Mouse (Mus musculus) thymus, adult 2 months (tissue): ENCODE measurements at regions not wholly inside any gene's neighbourhood (a gene's known extent, or its start where the extent isn't known, plus 50 kb on each side); places are given as distances from the start of the nearest gene placed in this dataset.

Source experiments
- DNase-seq: peaks from one replicate; pipeline ENCODE4 v3.0.0; 2021
- H3K27ac ChIP-seq: fragments of 200-500 bp; 2 replicates; pipeline ENCODE4 v1.5.1; 2012; ENCODE audit warnings: low read length, control low read depth; ENCODE audit not compliant: control insufficient read depth, insufficient read depth
- H3K27me3 ChIP-seq: fragments of 200-500 bp; 2 replicates; pipeline ENCODE4 v1.6.1; 2012; ENCODE audit warnings: mild to moderate bottlenecking, low read length, moderate library complexity, mixed read lengths; ENCODE audit not compliant: control insufficient read depth, insufficient read depth
- H3K36me3 ChIP-seq: fragments of 200-500 bp; 2 replicates; pipeline ENCODE4 v1.6.1; 2012; ENCODE audit warnings: mild to moderate bottlenecking, low read length, moderate library complexity; ENCODE audit not compliant: control insufficient read depth, insufficient read depth
- H3K4me1 ChIP-seq: fragments of 200-500 bp; replicated peaks from 2 replicates; pipeline ENCODE4 v1.6.1; 2012; ENCODE audit warnings: low read length; ENCODE audit not compliant: control insufficient read depth, insufficient read depth
- H3K4me3 ChIP-seq: fragments of 200-500 bp; 2 replicates; pipeline ENCODE4 v1.5.1; 2012; ENCODE audit warnings: mild to moderate bottlenecking, low read length, control low read depth, moderate library complexity; ENCODE audit not compliant: control insufficient read depth, insufficient read depth
- CTCF ChIP-seq: fragments of 200-500 bp; IDR thresholded peaks from 2 replicates; pipeline ENCODE4 v1.5.1; 2012; ENCODE audit warnings: mild to moderate bottlenecking, control low read depth, low read length, moderate library complexity, borderline replicate concordance; ENCODE audit not compliant: control insufficient read depth, poor library complexity, insufficient read depth; ENCODE audit errors: extremely low read depth
- POLR2A ChIP-seq: fragments of 200-500 bp; IDR thresholded peaks from 2 replicates; pipeline ENCODE4 v1.6.1; 2012; ENCODE audit warnings: mild to moderate bottlenecking, low read length, control low read depth, moderate library complexity; ENCODE audit not compliant: control insufficient read depth, poor library complexity, insufficient read depth; ENCODE audit errors: extremely low read depth
- WGBS: fragments of 180-500 bp; shearing (Covaris S2); methylation state at CpG from one replicate; pipeline ENCODE4 v1.1.7; 2018; 5-methylcytosine and 5-hydroxymethylcytosine counted together

GRCm38 (mm10) chr3:146349393-146349792 lies 55.0 kb upstream of the Ssx2ip start:
- 75% methylated on average over 8 of the region's 8 CpGs for WGBS
- H3K4me1 ChIP-seq: no peaks in the 10 kb centered on the region
- TF ChIP-seq CTCF (no peak), POLR2A (no peak)
- H3K36me3 ChIP-seq: no peaks in the 10 kb centered on the region
- H3K27ac ChIP-seq: no peak overlapping the region
- H3K27me3 ChIP-seq: no peaks in the 10 kb centered on the region
- DNase-seq: no peak
- no peak overlapping the region for H3K4me3 ChIP-seq

GRCm38 (mm10) chr3:146350126-146350525 lies 54.3 kb upstream of the Ssx2ip start:
- Histone ChIP-seq H3K4me3 (no peak overlapping the region), H3K27me3 (no peaks in the 10 kb centered on the region), H3K27ac (no peak overlapping the region), H3K4me1 (no peaks in the 10 kb centered on the region), H3K36me3 (no peaks in the 10 kb centered on the region)
- WGBS: 93% methylated on average over 9 of the region's 9 CpGs
- no peak for DNase-seq
- TF ChIP-seq CTCF (no peak), POLR2A (no peak)

- 100% methylated on average over 1 of the region's 1 CpGs for WGBS
These were observed 53.0 kb upstream of the Ssx2ip start for GRCm38 (mm10) chr3:146351468-146351867.

GRCm38 (mm10) chr3:146352187-146352586 lies 52.3 kb upstream of the Ssx2ip start:
- peak; percentile 41 for DNase-seq
- no peaks in the 10 kb centered on the region for H3K36me3 ChIP-seq
- H3K4me1 ChIP-seq: no peaks in the 10 kb centered on the region
- TF ChIP-seq CTCF (peak; percentile 27; the same call in 1 of the 2 replicates), POLR2A (no peak)
- no peaks in the 10 kb centered on the region for H3K27me3 ChIP-seq
- no peak overlapping the region for H3K4me3 ChIP-seq
- no peak overlapping the region for H3K27ac ChIP-seq
- 68% methylated on average over 4 of the region's 4 CpGs for WGBS

More at GRCm38 (mm10) chr3:146351468-146351867, 53.0 kb upstream of the Ssx2ip start:
- TF ChIP-seq CTCF: no peak
- TF ChIP-seq POLR2A: no peak
- DNase-seq: no peak
- Histone ChIP-seq H3K36me3 (no peaks in the 10 kb centered on the region), H3K4me1 (no peaks in the 10 kb centered on the region), H3K27ac (no peak overlapping the region), H3K4me3 (no peak overlapping the region), H3K27me3 (no peaks in the 10 kb centered on the region)

- WGBS: 98% methylated on average over 4 of the region's 4 CpGs
- no peak overlapping the region for H3K4me3 ChIP-seq
- no peaks in the 10 kb centered on the region for H3K27me3 ChIP-seq
- no peak overlapping the region for H3K27ac ChIP-seq
- DNase-seq: no peak
- no peak for TF ChIP-seq POLR2A
- TF ChIP-seq CTCF: no peak
- no peaks in the 10 kb centered on the region for H3K36me3 ChIP-seq
- no peaks in the 10 kb centered on the region for H3K4me1 ChIP-seq
These were observed 50.5 kb upstream of the Ssx2ip start for GRCm38 (mm10) chr3:146353961-146354360.
